Mouse (Mus musculus) forebrain, embryonic 14.5 days (tissue): Measurements from ENCODE around the gene Tfrc. TPM values are rescaled to one million over a fixed set of nuclear protein-coding genes. Genes with fewer than 3 reads are reported as not detected.
"Not testable (repeated sequence)": the region's sequence is repeated elsewhere in the genome, so short reads cannot be mapped to it uniquely, and the experiment has no call there.

Source experiments
- ATAC-seq: fragments of 200-750 bp; cut with Nextera tagmentation; 2 replicates; pipeline ENCODE4 v1.8.0; 2017; ENCODE audit warnings: mild to moderate bottlenecking, moderate library complexity
- DNase-seq: peaks from one replicate; pipeline ENCODE4 v3.0.0-alpha.2; 2015; ENCODE audit warnings: low spot score
- H3K27ac ChIP-seq: fragments of 300-500 bp; sonication (generic); 2 replicates; pipeline ENCODE4 v1.5.1; 2014; ENCODE audit warnings: low read depth, mild to moderate bottlenecking, control low read depth, low read length, moderate library complexity
- H3K27me3 ChIP-seq: fragments of 300-500 bp; sonication (generic); replicated peaks from 2 replicates; pipeline ENCODE4 v1.6.1; 2014; ENCODE audit warnings: low read length, control low read depth, mixed read lengths; ENCODE audit not compliant: control insufficient read depth, insufficient read depth
- H3K36me3 ChIP-seq: fragments of 300-500 bp; sonication (generic); 2 replicates; pipeline ENCODE4 v1.6.1; 2014; ENCODE audit warnings: low read length, control low read depth; ENCODE audit not compliant: control insufficient read depth, insufficient read depth
- H3K4me1 ChIP-seq: fragments of 300-500 bp; sonication (generic); 2 replicates; pipeline ENCODE4 v1.6.1; 2014; ENCODE audit warnings: antibody characterized with exemption, low read length, control low read depth; ENCODE audit not compliant: control insufficient read depth, insufficient read depth
- H3K4me2 ChIP-seq: fragments of 300-500 bp; sonication (generic); 2 replicates; pipeline ENCODE4 v1.6.1; 2014; ENCODE audit warnings: mild to moderate bottlenecking, control low read depth, low read length
- H3K4me3 ChIP-seq: fragments of 300-500 bp; sonication (generic); 2 replicates; pipeline ENCODE4 v1.5.1; 2014; ENCODE audit warnings: low read depth, low read length, control low read depth
- H3K9ac ChIP-seq: fragments of 300-500 bp; sonication (generic); 2 replicates; pipeline ENCODE4 v1.6.1; 2014; ENCODE audit warnings: mild to moderate bottlenecking, low read length, control low read depth, moderate library complexity
- H3K9me3 ChIP-seq: fragments of 300-500 bp; sonication (generic); replicated peaks from 2 replicates; pipeline ENCODE4 v1.6.1; 2016; ENCODE audit warnings: low read length, control low read depth, mixed read lengths; ENCODE audit not compliant: control insufficient read depth
- WGBS: fragments of 180-500 bp; shearing (Covaris S2); extraction: QIAGEN DNeasy Blood & Tissue Kit; methylation state at CpG from one replicate; pipeline ENCODE4 v1.1.7; 2014; 5-methylcytosine and 5-hydroxymethylcytosine counted together
- polyA plus RNA-seq: library from polyadenylated mRNA; unstranded; fragments of >200 nt; fragmentation: Nextera tagmentation; extraction: Ambion mirVana; gene quantifications from 2 replicates; pipeline ENCODE4 v1.2.1, GENCODE M21; 2014

Tfrc gene
- polyA plus RNA-seq, 1 experiment from 2014 or later, result 56.0 TPM

GRCm38 (mm10) chr16:32640683-32641082, 32.0 kb downstream of the Tfrc start:
- WGBS, result 75% methylated on average over 2 of the region's 2 CpGs
- H3K9me3 ChIP-seq, H3K36me3 ChIP-seq, H3K27ac ChIP-seq, DNase-seq, H3K9ac ChIP-seq, H3K27me3 ChIP-seq, H3K4me3 ChIP-seq, H3K4me2 ChIP-seq, ATAC-seq: not testable (repeated sequence)
- H3K4me1 ChIP-seq, result peaks cover 12% of the 10 kb centered on the region

GRCm38 (mm10) chr16:32641440-32642219, 32.9 kb downstream of the Tfrc start:
- no peaks in the 10 kb centered on the region for H3K9me3 ChIP-seq
- H3K27ac ChIP-seq, result no peak overlapping the region
- ATAC-seq, result no peak
- 68% methylated on average over 20 of the region's 20 CpGs for WGBS
- H3K27me3 ChIP-seq, result no peaks in the 10 kb centered on the region
- H3K9ac ChIP-seq, result no peak overlapping the region
- no peaks in the 10 kb centered on the region for H3K36me3 ChIP-seq
- no peak overlapping the region for H3K4me3 ChIP-seq
- no peak for DNase-seq
- H3K4me1 ChIP-seq, result peaks cover 20% of the 10 kb centered on the region
- H3K4me2 ChIP-seq, result no peak overlapping the region

GRCm38 (mm10) chr16:32642280-32642679, 33.6 kb downstream of the Tfrc start:
- Histone ChIP-seq H3K36me3 (no peaks in the 10 kb centered on the region), H3K4me2 (peak overlapping the region; percentile 14; the same call in 1 of the 2 replicates), H3K4me3 (no peak overlapping the region), H3K9ac (peak overlapping the region; percentile 8; the same call in 1 of the 2 replicates), H3K27me3 (no peaks in the 10 kb centered on the region), H3K27ac (no peak overlapping the region), H3K4me1 (peaks cover 20% of the 10 kb centered on the region), H3K9me3 (no peaks in the 10 kb centered on the region)
- ATAC-seq, result no peak
- DNase-seq, result no peak
- WGBS, result 47% methylated on average over 13 of the region's 13 CpGs

GRCm38 (mm10) chr16:32643661-32644061, 34.9 kb downstream of the Tfrc start, which contains the start of gene Tnk2:
TSS of gene Tnk2 (plus strand) at chr16:32643874.
- peak; percentile 92 for DNase-seq
- H3K4me2 ChIP-seq, result peak within 1 kb of the TSS; percentile 72
- peak within 1 kb of the TSS; percentile 89 for H3K4me3 ChIP-seq
- under 1% methylated on average over 26 of the region's 40 CpGs for WGBS
- H3K9ac ChIP-seq, result peak within 1 kb of the TSS; percentile 91
- H3K27ac ChIP-seq, result peak within 1 kb of the TSS; percentile 86
- H3K4me1 ChIP-seq, result peaks cover 20% of the 10 kb centered on the region
- H3K9me3 ChIP-seq, result no peaks in the 10 kb centered on the region
- H3K27me3 ChIP-seq, result no peaks in the 10 kb centered on the region
- ATAC-seq, result peak; percentile 89
- H3K36me3 ChIP-seq, result no peaks in the 10 kb centered on the region

GRCm38 (mm10) chr16:32644069-32644800, 35.5 kb downstream of the Tfrc start:
- Histone ChIP-seq H3K4me3 (peak overlapping the region; percentile 89), H3K27ac (peak overlapping the region; percentile 86), H3K36me3 (no peaks in the 10 kb centered on the region), H3K4me1 (peaks cover 20% of the 10 kb centered on the region), H3K4me2 (peak overlapping the region; percentile 72), H3K27me3 (no peaks in the 10 kb centered on the region), H3K9ac (peak overlapping the region; percentile 91), H3K9me3 (no peaks in the 10 kb centered on the region)
- WGBS, result under 1% methylated on average over 51 of the region's 82 CpGs
- DNase-seq, result peak; percentile 51
- ATAC-seq, result peak; percentile 75

GRCm38 (mm10) chr16:32644801-32645170, 36.1 kb downstream of the Tfrc start:
- peak overlapping the region; percentile 72 for H3K4me2 ChIP-seq
- H3K9ac ChIP-seq, result peak overlapping the region; percentile 91
- H3K36me3 ChIP-seq, result no peaks in the 10 kb centered on the region
- ATAC-seq, result no peak
- H3K4me1 ChIP-seq, result peaks cover 20% of the 10 kb centered on the region
- WGBS, result 10% methylated on average over 12 of the region's 12 CpGs
- H3K27me3 ChIP-seq, result no peaks in the 10 kb centered on the region
- no peak for DNase-seq
- H3K4me3 ChIP-seq, result peak overlapping the region; percentile 89
- no peaks in the 10 kb centered on the region for H3K9me3 ChIP-seq
- peak overlapping the region; percentile 86 for H3K27ac ChIP-seq

- 13% methylated on average over 14 of the region's 14 CpGs for WGBS
- H3K36me3 ChIP-seq, result no peaks in the 10 kb centered on the region
These were observed 36.7 kb downstream of the Tfrc start for GRCm38 (mm10) chr16:32645361-32645914.

GRCm38 (mm10) chr16:32646014-32646413, 37.3 kb downstream of the Tfrc start:
- no peaks in the 10 kb centered on the region for H3K27me3 ChIP-seq
- H3K4me3 ChIP-seq, result peak overlapping the region; percentile 89; the same call in 1 of the 2 replicates
- ATAC-seq, result no peak
- peaks cover 20% of the 10 kb centered on the region for H3K4me1 ChIP-seq
- DNase-seq, result no peak
- peak overlapping the region; percentile 25; the same call in 1 of the 2 replicates for H3K9ac ChIP-seq
- no peak overlapping the region for H3K27ac ChIP-seq
- no peaks in the 10 kb centered on the region; the same call in 1 of the 2 replicates for H3K36me3 ChIP-seq
- 82% methylated on average over 9 of the region's 9 CpGs for WGBS
- peak overlapping the region; percentile 72 for H3K4me2 ChIP-seq
- H3K9me3 ChIP-seq, result no peaks in the 10 kb centered on the region

More at GRCm38 (mm10) chr16:32645361-32645914, 36.7 kb downstream of the Tfrc start:
- Histone ChIP-seq H3K4me3 (peak overlapping the region; percentile 89), H3K9me3 (no peaks in the 10 kb centered on the region), H3K9ac (peak overlapping the region; percentile 91), H3K4me2 (peak overlapping the region; percentile 72), H3K27me3 (no peaks in the 10 kb centered on the region), H3K27ac (peak overlapping the region; percentile 35), H3K4me1 (peaks cover 20% of the 10 kb centered on the region)
- DNase-seq (peak; percentile 74), ATAC-seq (peak; percentile 23; the same call in 1 of the 2 replicates)
